Mouse (Mus musculus) thymus, adult 18-20 months (tissue): ENCODE data around the gene Itga3.
A peak's percentile ranks its signal among the peaks of the same experiment; 100 is the strongest.
"Not testable (repeated sequence)": the region's sequence is repeated elsewhere in the genome, so short reads cannot be mapped to it uniquely, and the experiment has no call there.

Experiments
- DNase-seq, 2 experiments: peaks; one replicate each; pipeline ENCODE4 v3.0.0; 2022; ENCODE audit warnings: mixed read lengths in 2 of 2

The Itga3 gene

DNA sequence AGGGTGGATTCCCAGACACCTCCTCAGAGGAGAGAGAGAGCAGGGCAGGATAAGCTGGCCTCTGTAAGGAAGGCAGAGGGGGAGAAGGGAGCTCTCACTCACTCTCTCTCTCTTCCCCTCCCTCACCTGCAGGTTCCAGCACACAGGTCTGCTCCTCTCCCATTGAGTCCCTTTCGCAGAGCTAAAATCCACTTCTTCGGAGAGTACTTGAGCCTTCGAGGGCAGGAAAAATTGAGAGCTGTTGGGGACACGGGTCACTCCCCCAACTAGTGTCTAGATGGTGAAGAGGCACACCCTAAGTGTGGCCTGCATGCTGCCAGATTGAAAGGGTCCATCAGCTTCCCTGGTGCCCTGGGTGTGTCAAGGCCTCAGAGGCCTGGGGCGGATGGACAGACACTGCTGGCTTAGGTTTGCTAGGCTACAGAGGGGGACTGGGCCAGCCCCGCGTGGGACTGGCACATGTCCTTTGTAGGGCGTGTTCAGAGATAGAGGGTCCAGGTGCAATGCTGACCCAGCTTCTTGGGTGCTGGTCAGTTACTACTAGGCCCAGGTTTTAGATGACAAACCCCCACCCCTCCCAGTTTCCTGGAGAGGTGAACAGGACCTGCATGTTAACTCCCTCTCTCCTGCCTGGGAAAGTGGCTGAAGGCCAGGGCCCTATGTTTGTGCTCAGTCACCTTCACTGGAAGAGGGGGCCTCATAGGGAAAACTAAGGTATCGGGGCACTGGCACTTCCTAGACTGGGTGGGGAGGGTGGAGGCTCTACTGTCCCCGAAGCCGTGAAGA is 51.2 kb downstream of the Itga3 start:
- DNase-seq, result no peak

DNA sequence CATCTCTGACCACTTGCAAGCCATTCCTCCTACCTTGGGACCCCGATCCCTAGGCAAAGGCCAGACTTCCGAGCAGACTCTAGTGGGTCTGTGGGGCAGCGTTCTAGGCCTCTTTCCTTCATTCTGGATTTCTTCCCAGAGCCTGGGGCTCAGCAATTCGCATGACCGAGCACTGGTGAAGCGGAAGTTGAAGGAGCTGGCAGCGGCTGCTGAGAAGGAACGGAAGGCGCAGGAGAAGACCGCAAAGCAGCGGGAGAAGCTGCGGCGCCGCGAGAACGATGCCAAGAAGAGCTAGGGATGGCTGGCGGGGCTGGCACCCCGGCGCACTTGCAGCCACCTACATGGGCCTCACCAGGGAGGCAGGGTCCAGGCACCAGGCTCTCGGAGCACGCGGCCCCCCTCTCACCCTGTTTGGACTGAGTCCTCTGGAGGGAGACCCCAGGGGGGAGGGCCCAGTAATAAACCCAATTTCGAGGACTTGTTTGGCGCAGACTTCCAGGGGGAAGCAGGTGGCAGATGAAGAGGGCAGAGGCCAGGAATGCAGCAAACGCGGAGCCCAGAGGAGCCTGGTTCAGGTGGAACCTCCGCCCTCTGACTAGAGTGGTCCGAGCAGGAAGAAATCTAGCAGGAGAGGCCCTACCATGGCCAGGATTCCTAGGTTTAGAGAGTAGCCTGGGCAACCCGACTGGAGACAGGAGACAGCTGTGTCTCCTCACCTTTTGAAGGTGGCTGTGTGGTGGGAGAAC is 52.0 kb downstream of the Itga3 start:
- no peak for DNase-seq

DNA sequence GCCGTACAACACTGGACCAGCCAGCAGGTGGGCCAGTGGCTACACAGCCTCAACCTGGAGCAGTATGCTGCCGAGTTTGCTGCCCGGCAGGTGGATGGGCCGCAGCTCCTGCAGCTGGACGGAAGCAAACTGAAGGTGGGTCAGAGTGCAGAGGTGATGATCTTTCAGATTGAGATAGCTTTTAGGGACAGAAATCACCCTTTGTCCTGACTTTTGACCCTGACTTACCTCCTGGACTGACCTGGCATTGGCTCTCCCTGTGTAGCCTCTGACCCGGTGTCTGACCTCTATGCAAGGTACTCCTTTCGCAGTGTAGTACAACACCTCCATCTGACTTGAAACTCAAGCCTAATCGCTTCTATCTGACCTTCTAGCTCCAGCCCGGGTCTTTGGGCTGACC is 53.1 kb downstream of the Itga3 start:
- DNase-seq, result no peak

DNA sequence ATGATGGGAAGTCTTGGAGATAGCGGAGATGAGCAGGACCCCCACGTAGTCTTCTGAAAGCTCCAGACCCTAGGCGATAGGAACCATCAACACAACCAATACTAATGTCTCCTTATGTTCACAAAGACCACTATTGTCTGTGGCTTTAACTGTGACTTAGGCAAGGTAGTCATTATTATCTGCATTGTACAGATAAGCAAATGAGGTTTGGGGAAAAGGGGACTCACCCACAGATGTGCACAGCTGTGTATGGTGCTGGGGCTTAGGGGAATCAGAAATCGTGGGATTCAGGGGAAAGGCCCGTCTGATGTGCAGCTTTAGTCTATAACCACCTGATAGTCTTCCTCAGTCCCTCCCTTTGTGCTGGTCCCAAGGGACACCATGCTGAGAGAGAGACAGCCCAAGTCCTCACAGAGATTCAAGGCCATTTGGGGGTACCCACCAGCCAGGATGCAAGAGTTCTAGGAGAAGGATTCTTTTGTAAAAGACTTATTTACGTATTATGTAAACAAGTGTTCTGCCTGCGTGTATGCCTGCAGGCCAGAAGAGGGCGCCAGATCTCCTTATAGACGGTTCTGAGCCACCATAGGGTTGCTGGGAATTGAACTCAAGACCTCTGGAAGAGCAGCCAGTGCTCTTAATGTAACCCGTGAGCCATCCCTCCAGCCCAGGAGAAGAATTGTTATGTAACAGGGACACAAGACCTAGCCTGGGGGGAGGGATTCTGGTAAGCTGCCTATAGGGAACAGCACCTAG is 54.2 kb downstream of the Itga3 start:
- DNase-seq, result no peak

DNA sequence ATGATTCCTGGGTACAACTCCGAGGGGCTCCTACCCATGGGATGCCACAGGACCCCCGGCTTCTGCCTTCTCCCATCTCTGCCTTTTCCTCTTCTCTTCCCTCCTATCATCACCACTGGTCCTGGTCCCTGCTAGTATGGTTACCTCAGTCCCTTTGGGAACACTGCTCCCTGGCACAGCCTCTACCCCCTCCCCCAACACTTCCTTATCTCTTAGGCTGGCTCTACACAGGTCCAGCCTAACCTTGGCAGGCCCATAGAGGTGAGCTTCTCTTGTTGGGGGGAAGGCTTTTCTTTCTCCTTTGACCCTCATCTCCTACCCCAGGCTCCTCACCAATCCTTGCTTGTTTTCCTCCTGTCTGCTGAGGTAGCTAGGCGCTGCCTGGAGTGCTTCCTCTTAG is 61.1 kb downstream of the Itga3 start:
- DNase-seq, result no peak

DNA sequence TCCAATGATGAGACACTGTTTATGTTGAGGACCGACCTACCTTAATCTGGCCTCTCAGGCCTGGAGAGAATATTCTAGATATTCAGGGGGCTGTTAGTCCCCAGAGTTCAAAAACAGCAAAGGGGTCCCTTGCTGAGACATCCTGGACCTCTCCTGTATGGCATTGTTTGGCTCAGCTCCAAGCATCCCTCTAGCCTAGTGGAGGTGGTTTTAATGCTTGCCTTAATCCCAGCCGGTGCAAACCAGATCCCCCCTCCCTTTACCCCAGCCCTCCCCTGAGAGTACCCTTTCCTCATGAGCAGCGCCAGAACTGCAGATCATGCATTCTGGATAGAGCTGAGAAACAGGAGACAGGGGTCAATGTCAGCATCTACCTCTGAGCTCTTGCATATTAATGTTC is 64.1 kb downstream of the Itga3 start:
- no peak for DNase-seq

DNA sequence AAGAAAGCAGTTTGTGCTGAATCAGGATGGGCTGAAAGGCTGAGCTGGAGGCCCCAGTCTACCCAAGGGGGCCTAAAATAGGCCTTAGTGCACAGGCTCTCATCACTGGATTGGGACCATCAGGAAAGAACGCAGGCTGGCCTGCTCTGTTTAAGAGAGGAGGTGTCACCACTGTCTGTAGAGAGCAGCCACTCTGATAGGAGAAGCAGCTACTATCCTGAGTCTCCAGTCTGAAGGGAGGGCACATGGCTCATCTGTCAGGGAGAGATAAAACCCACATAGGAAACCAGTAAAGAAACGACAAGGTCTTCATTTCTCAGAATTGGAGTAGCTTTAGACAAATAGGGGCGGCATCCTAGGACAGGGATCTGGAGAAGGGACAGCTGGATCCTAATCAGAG is 64.5 kb downstream of the Itga3 start:
- DNase-seq, result no peak

DNA sequence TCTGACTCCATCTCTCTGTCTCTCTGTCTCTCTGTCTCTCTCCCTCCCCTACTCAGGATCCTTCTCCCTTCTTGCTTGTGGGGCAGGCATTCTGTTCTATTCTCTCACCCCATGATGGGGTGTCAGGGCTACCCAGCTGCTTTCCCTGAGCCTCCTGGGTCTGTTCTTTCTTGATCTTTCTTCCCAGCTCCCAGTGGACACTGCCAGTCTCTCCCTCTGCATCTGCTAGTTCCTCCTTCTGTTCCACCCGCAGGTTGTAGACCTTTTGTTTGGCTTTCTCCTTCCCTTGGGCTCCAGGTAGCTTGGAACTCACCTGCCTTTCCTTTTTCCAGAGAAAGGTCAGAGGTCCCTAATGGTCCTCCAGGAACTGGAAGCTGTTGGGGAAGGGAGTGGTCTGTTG is 65.2 kb downstream of the Itga3 start:
- no peak for DNase-seq

DNA sequence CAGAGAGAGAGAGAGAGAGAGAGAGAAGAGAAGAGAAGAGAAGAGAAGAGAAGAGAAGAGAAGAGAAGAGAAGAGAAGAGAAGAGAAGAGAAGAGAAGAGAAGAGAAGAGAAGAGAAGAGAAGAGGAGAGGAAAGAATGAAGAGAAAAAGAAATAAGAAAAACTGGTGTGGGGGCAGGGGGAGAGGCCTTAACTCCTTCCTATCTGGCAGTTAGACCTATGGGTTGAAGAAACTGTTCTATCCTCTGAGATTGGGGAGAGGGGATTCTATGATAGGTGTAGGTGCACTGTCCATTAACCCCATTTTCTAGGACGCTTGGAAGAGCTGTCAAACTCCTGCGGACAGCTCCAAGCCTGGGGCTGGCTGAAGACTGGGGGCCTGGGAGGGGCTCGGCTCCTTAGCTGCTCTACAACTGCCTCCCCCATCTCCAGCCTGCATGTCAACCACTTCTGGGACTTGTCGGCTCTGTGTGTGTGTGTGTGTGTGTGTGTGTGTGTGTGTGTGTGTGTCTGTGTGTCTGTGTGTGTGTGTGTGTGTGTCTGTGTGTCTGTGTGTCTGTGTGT is 65.7 kb downstream of the Itga3 start:
- not testable (repeated sequence) for DNase-seq

DNA sequence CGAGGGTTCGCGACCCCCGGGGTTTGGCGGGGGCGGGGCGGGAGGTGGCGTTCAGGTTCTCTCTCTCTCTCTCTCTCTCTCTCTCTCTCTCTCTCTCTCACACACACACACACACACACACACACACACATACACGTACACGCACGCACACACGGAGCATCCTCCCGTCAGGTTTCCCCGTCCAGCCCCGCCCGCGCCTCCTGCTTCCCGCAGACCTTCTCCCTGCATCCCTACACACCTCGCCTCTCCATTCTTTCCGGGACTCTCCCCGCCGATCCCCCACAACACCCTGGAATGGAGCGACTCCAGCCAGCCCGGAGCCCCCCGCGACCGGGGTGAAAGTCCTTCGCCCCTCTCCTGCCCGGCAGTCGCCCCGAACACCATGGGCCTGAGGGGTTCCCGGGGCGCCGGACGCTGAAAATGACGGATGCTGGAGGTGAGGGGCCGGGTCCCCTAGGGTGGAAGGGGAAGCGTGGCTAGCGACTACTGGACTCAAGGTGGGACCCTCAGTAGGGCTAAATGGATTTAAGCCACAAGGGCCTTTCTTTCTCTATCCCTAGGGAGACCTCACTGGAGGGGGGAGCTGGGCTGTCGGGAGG is 66.4 kb downstream of the Itga3 start:
- no peak for DNase-seq

DNA sequence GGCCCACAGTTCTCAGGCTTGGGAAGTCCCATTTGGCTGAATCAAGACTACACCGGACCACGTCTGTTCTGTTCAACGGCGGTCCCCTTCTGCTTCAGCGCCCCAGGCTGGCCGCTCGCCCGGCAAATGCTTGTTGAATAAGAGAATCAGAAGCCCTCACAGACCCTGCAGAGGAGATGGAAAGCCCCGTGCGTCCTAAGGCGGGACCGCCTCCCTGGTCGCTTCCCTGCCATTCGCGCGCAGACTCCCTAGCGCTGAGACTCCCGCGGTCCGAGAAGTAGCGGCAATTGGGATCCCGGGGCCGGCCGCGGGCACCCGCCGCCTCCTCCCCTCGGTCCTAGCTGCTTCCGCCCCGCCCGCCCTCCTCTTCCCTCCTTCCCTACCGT is 67.0 kb downstream of the Itga3 start, which contains the start of gene Samd14:
Gene Samd14 (plus strand): TSS at position 251 of the 386 bp plus-strand sequence.
- no peak for DNase-seq

DNA sequence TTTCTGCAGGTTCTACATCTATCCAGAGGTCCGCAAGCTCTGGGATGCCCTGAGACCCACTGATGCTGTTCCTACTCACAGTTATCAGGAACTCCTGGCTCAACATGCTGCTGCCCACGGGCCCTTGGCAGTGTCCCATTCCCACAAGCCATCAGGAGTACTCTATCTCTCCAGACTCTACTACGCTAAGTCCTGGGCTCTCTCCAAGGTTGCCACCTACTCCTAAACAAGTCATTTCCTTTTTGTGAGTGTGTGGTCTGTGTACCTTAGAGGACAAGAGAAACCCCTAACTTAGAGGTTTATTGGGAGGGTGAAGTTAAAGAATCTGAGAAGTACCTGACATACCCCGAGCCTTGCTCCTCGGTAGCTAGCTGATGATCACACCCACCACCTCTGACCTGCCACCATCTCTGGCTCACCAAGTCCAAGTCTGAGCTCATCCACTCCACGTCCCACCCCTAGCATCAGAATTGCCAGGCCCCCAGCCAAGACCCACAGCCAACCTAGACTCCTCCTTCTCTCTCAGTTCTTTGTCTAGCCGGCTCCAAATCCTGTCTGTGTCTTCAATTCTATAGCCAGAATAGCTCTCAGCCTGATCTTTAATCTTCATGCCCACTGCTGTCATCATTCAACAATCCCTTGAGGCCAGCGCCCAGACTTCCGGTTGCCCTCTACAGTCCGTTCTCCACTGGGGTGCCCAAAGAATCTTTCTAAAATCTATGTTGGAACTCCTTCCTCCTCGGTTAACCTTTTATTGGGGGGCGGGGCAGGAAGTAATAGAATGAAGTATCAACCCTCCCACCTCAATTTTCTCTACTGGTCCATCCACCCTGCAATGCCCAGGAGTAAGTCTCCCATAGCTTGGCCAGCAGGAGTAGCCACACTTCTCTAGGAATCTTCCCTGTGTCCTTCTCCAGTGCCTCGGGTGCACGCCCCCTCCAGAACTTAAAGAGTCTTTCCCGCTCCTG is 67.7 kb downstream of the Itga3 start:
- DNase-seq, result no peak

DNA sequence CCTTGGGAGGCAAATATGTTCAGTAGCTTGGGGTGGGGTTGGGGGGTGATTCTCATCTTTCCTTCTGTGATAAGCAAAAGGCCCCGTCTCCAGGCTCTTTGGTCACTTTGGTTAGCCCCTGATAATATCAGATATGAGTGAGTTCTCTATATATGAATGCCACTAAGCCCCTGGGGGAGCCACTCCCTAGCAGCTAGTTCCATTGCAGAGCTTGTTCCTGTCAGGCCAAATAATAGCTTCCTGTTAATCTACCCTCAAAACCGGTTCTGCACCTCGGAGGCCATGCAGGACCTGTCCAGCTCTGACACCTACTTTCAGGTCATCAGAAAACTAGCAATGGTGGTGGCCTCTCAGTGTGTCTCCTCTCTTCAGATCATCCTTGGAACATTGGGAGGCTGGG is 69.2 kb downstream of the Itga3 start:
- DNase-seq, result no peak

DNA sequence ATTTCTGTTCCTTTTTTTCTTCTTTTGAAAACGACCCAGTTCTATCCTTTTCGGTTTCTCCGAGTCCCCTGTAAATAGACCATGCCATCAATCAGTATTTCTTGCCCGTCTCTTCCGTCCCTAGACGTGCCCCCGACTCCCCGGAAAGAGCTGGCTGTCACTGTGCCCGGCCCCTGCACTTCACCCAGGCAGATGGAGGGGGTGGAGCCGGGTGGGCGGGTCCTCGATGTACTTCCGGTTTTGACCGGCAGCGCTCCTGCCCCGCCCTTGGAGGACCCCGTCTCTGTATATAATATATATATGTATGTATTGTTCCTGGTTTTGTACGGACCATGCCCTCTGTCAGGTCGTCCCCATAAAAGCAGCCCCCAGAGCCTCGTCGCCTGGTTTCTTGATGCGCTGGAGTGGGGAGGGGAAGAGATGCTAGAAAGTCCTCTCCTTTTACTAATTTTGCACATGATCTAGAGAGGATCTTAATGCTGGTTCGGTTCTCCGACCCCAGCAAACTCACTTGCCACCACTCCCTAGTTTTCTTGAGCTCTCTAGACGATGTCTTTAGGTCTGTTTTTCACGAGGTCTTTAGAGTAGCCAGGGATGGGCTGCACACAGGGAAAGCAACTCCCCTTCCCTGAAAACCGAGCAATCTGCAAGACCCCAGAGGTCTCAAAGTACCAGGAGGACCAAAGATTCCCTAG is 69.9 kb downstream of the Itga3 start:
- peak; percentile 70 to 74 for DNase-seq

DNA sequence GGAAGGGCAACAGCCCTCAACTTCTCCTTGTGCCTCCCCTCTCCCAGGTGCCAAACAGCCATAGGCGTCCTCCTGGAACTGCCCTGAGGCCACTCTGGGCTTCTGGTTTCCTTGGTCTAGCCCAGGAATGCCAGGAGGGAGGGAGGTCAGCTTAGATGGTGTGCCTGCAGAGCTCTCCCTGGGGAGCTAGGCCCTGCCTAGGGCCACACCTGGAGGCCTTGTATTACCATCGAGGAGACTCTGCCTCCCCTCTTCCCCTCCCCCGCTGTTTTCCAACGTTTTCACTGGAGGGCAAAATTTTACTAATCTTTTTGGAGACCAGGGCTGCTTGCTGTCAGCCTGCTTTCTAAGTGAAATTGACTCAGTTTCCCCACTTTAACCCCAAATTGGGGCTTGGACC is 70.6 kb downstream of the Itga3 start:
- no peak for DNase-seq

DNA sequence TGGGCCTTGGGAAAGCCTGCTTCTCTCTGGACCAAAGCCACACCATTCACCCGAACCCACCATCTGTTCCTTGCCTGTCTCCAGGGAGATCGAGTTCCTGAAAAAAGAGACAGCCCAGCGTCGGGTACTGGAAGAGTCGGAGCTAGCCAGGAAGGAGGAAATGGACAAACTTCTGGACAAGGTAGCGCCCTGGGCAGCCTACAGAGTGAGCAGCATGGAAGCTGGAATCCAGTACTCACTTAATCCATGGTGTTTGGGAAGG is 71.7 kb downstream of the Itga3 start:
- no peak for DNase-seq

DNA sequence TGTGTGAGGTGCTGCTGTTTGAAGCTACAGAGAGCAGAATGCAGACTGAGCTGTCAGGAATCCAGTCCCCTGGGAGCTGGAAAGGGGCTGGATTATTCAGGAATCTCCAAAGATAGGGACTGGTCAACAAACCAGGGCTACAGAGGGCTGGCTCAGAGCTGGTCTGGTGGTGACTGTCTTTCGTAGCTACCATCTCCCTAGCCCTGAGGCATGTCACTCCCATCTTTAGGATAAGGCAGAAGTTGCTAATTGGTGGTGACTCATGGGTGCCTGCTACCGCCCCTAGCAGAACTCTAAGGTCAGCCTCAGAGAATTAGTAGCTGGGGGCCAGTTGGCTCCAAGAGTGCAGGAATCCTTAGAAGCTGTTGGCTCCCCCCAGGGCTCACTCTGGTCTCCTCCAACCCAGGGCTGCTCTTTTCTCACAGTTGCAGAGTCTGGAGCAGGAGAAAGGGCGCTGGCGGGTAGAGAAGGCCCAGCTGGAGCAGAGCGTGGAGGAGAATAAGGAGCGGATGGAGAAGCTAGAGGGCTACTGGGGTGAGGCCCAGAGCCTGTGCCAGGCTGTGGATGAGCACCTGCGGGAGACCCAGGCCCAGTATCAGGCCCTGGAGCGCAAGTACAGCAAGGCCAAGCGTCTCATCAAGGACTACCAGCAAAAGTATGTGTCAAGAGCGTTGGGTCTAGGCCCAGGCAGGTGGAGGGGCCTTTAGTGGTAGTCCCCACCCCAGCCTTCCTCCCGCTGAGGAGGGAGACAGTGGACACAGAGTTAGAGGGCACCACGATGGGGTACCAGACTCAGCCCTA is 72.3 kb downstream of the Itga3 start:
- DNase-seq, result no peak

DNA sequence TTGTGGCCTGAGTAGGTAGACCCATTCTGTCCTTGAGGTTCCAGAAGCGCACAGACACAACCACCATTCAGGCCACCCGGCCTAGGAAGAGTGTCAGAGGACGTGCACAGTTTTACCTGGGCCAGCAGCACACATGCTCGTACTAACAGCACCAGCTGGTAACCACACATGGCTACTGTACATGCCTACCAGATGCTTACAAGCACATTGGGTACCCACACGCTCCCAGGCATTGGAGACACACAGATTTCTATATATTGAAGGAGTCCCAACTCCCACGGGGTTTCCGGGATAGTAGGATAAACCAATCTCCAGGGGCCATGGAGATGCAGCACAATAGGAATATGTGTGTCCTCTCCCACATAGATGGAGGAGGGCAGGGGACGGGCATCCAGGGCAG is 73.9 kb downstream of the Itga3 start:
- no peak for DNase-seq

DNA sequence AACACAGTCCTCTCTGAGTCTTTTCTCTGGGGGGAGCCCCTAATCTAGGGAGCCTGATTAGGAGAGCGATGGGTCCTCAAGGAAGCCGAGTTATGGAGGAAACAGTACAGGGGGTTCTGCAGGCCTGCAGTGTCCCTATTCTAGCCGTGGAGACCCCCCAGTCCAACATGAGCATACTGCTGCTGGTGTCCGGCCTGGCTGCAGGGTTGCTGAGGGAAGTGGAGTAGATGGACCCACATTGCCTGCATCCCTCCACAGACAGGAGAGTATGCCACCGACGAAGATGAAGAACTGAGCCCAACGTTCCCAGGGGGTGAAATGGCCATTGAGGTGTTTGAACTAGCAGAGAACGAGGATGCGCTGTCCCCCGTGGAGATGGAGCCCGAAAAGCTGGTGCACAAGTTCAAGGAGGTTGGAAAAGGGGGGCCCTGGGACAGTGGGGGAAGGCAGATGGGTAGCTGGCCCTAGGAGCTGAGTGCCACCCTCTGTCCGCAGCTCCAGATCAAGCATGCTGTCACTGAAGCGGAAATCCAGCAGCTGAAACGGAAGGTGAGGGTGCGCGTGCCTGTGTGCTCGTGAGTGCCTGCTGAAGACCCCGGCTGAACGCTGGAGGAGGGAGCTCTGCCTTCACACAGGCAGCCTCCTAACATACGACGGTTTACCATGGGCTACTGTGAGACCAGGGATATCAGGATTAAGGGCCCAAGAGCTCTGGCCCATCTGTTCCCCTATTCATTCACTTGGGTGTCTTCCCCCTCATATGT is 74.8 kb downstream of the Itga3 start:
- DNase-seq, result no peak

DNA sequence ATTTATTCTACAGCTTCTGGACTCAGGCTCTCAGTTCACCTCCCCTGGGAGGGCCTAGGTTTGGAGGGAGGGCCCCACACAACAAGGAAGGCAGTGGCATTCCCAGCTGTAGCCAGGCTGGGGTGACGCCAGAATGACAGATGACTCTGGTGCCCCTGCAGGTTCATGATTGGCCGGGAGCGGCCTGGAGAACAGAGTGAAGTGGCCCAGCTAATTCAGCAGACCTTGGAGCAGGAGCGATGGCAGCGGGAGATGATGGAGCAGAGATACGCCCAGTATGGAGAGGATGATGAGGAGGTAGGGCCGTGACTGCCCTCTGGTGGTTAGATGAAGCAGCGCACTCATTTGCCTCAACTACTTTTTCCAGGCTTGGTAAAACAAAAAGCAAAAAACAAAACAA is 75.5 kb downstream of the Itga3 start:
- peak; percentile 52 to 72 for DNase-seq
